Mouse (Mus musculus) gastrocnemius, postnatal 4 days (tissue): ENCODE results near the gene Cox5a. TPM values are rescaled to one million over a fixed set of nuclear protein-coding genes. Genes with fewer than 3 reads are reported as not detected.

Experiments used
- DNase-seq, 2 experiments: peaks; one replicate each; pipeline ENCODE4 v3.0.0; 2021 to 2022; ENCODE audit warnings: low spot score in 2 of 2, mixed read lengths in 2 of 2
- total RNA-seq, 2 experiments: library from RNA; stranded (reverse); gene quantifications; 2 replicates each; pipeline ENCODE4 v1.2.3; 2021

The Cox5a gene
- total RNA-seq, 2 experiments from 2014 or later, result 639 to 672 TPM

GRCm38 (mm10) chr9:57524439-57524838 lies 3.4 kb downstream of the Cox5a start:
- no peak for DNase-seq

GRCm38 (mm10) chr9:57525516-57525915 lies 4.4 kb downstream of the Cox5a start:
- no peak for DNase-seq

- DNase-seq, result no peak
These were observed 5.4 kb downstream of the Cox5a start for GRCm38 (mm10) chr9:57526435-57526834.

- no peak for DNase-seq
These were observed 10.9 kb downstream of the Cox5a start for GRCm38 (mm10) chr9:57531946-57532345.

- DNase-seq, result no peak
These were observed 15.3 kb downstream of the Cox5a start for GRCm38 (mm10) chr9:57536362-57536761.

GRCm38 (mm10) chr9:57537044-57537727 lies 16.1 kb downstream of the Cox5a start, which contains the start of gene Fam219b:
TSS of gene Fam219b (plus strand) at chr9:57537528.
- peak; percentile 76 to 93 for DNase-seq

GRCm38 (mm10) chr9:57537728-57538181 lies 16.7 kb downstream of the Cox5a start:
- DNase-seq, result no peak

- DNase-seq, result no peak
These were observed 18.5 kb downstream of the Cox5a start for GRCm38 (mm10) chr9:57539550-57539949.

- DNase-seq, result peak in 1 of 2 experiments; percentile 39
These were observed 20.2 kb downstream of the Cox5a start for GRCm38 (mm10) chr9:57541312-57541711.

- DNase-seq, result no peak
These were observed 22.9 kb downstream of the Cox5a start for GRCm38 (mm10) chr9:57543951-57544350.

- no peak for DNase-seq
These were observed 26.2 kb downstream of the Cox5a start for GRCm38 (mm10) chr9:57547287-57547686.

GRCm38 (mm10) chr9:57547869-57548268 lies 26.8 kb downstream of the Cox5a start:
- no peak for DNase-seq

- DNase-seq, result no peak
These were observed 28.1 kb downstream of the Cox5a start for GRCm38 (mm10) chr9:57549186-57549585.

GRCm38 (mm10) chr9:57550126-57550862 lies 29.2 kb downstream of the Cox5a start:
- DNase-seq, result no peak

GRCm38 (mm10) chr9:57552139-57552887 lies 31.2 kb downstream of the Cox5a start, which contains the start of gene Mpi:
TSS of gene Mpi (minus strand) at chr9:57552763.
- peak in 1 of 2 experiments; percentile 62 for DNase-seq

- no peak for DNase-seq
These were observed 32.0 kb downstream of the Cox5a start for GRCm38 (mm10) chr9:57553119-57553518.

- no peak for DNase-seq
These were observed 33.7 kb downstream of the Cox5a start for GRCm38 (mm10) chr9:57554753-57555152.

- DNase-seq, result no peak
These were observed 36.1 kb downstream of the Cox5a start for GRCm38 (mm10) chr9:57557215-57557614.

- DNase-seq, result no peak
These were observed 37.6 kb downstream of the Cox5a start for GRCm38 (mm10) chr9:57558625-57559024.

- no peak for DNase-seq
These were observed 38.5 kb downstream of the Cox5a start for GRCm38 (mm10) chr9:57559568-57559967.

GRCm38 (mm10) chr9:57560263-57560662 lies 39.2 kb downstream of the Cox5a start:
- no peak for DNase-seq
